ENCODE assay signal across 23 mouse cellular contexts in the genomic region with DNA sequence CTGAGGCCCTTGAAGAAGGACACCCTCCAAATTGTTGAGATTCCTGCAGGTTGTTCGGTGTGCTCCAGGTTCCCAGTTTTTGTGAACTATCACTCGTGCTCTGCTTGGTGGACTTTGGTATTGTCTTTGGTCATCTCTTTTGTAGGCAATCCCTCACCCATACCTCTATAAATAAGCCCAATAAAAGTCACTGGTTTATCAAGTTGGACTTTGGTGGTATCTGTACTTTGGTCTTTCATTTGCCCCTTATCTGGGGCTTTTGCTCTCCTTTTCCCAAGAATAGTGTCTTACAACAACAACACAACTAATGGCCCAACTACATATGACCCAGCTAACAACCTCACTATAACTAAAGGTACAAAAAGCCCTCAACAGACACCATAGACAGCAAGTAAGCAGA. TPM values are rescaled to one million over a fixed set of nuclear protein-coding genes. Genes with fewer than 3 reads are reported as not detected.
"Had no signal": no experiment of that assay in that cellular context is flagged by ENCODE, and none has a peak within 500 bp of the region (broad histone marks: within the 10 kb centered on the region; RNA-seq: fewer than 3 reads in every experiment).

No protein-coding gene starts in this region.

- H3K27ac ChIP-seq: heart, adult 2 months; heart, embryonic 13.5 days; heart, embryonic 15.5 days; hindbrain, embryonic 13.5 days; hindbrain, embryonic 15.5 days; hindbrain, postnatal 0 days; layer of hippocampus, adult 2 months; left cerebral cortex, adult 2 months; limb, embryonic 10.5 days; limb, embryonic 12.5 days; liver, embryonic 12.5 days had no signal

- DNase-seq: forebrain, postnatal 0 days; gastrocnemius, postnatal 14 days; heart, adult 2 months; heart, postnatal 14 days; heart, postnatal 36 days; kidney, adult 18-20 months; kidney, adult 8-10 months; kidney, postnatal 10 days; kidney, postnatal 25 days; kidney, postnatal 4 days; liver had no signal

- ATAC-seq: forebrain, postnatal 0 days; hindbrain, postnatal 0 days; liver, embryonic 12.5 days had no signal

- H3K4me1 ChIP-seq: heart, embryonic 15.5 days; limb, embryonic 10.5 days; limb, embryonic 12.5 days had no signal

- H3K4me3 ChIP-seq: heart, adult 2 months; heart, embryonic 13.5 days; heart, embryonic 15.5 days; hindbrain, embryonic 13.5 days; hindbrain, embryonic 15.5 days; layer of hippocampus, adult 2 months; left cerebral cortex, adult 2 months; limb, embryonic 10.5 days; limb, embryonic 12.5 days; liver, embryonic 12.5 days had no signal

- H3K27me3 ChIP-seq: heart, embryonic 13.5 days; heart, embryonic 15.5 days; hindbrain, embryonic 13.5 days; hindbrain, embryonic 15.5 days; limb, embryonic 12.5 days; liver, embryonic 12.5 days had no signal

- H3K9me3 ChIP-seq: heart, embryonic 13.5 days; heart, embryonic 15.5 days; hindbrain, embryonic 13.5 days; hindbrain, embryonic 15.5 days; limb, embryonic 10.5 days; limb, embryonic 12.5 days; liver, embryonic 12.5 days had no signal

- H3K4me2 ChIP-seq: heart, embryonic 11.5 days; heart, embryonic 13.5 days; heart, embryonic 15.5 days; hindbrain, embryonic 13.5 days; hindbrain, embryonic 15.5 days; limb, embryonic 12.5 days; liver, embryonic 12.5 days had no signal

- H3K9ac ChIP-seq: forebrain, postnatal 0 days; heart, embryonic 13.5 days; heart, embryonic 15.5 days; hindbrain, embryonic 13.5 days; hindbrain, embryonic 15.5 days; limb, embryonic 12.5 days; liver, embryonic 12.5 days had no signal

RNA-seq across cellular contexts. Expression of a gene that starts 41.5 kb away (rescaled TPM):
- total RNA-seq: granulocyte monocyte progenitor cell, adult 5-6 weeks; heart, postnatal 36 days had no signal
